Mouse (Mus musculus) colon, adult 2 months (tissue): ENCODE measurements around the gene Gm8024. TPM values are rescaled to one million over a fixed set of nuclear protein-coding genes. Genes with fewer than 3 reads are reported as not detected.

Experiments
- polyA plus RNA-seq: library from polyadenylated mRNA; depleted of rRNA; stranded (reverse); fragments of >200 nt; gene quantifications from 2 replicates; pipeline ENCODE4 v1.2.3, GENCODE M21; 2012; rRNA removed

Gm8024 gene
- not detected in 2 replicates for polyA plus RNA-seq

DNA sequence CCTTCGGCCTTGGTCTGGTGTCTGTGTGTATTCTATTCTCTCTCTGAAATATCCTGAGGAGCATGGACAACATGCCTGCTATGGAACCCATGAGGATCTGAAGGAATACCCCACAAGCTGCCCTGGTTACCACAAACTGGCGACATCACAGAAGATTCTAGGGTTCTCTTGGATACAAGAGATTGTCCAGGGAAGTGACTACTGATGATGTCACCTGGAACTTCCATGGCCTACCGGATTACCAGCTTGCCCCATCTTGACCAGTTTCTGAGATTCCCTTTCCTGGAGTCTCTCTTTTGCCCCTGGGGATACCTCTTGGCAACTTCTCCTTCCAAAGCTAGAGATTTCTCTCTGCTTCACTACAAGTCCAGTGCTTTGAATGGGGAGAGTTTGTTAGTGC lies at the start of gene Gm8024:
Gm8024 (minus strand) TSS at position 101 of the 400 bp plus-strand sequence.

DNA sequence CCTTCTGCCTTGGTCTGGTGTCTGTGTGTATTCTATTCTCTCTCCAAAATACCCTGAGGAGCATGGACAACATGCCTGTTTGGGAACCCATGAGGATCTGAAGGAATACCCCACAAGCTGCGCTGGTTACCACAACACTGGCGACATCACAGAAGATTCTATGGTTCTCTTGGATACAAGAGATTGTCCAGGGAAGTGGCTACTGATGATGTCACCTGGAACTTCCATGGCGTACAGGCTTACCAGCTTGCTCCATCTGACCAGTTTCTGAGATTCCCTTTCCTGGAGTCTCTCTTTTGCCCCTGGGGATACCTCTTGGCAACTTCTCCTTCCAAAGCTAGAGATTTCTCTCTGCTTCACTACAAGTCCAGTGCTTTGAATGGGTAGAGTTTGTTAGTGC lies 21.8 kb downstream of the Gm8024 start, which contains the start of gene Gm8020:
Gm8020 (minus strand) TSS at position 101 of the 400 bp plus-strand sequence.

Other genes with a start within 250 kb of the Gm8024 start
- gene Gm9611, start 226.9 kb downstream of the Gm8024 start, polyA plus RNA-seq = not detected in 2 replicates
- not detected in 2 replicates for gene Gm7995, start 214.1 kb downstream of the Gm8024 start, polyA plus RNA-seq
- not detected in 2 replicates for gene Gm8005, start 84.6 kb downstream of the Gm8024 start, polyA plus RNA-seq
- gene Gm8011, start 60.4 kb downstream of the Gm8024 start, polyA plus RNA-seq = not detected in 2 replicates
- not detected in 2 replicates for gene Gm8020, start 21.9 kb downstream of the Gm8024 start, polyA plus RNA-seq
- not detected in 2 replicates for gene Gm17124, start 75.6 kb upstream of the Gm8024 start, polyA plus RNA-seq
- not detected in 2 replicates for gene Gm3633, start 117.6 kb upstream of the Gm8024 start, polyA plus RNA-seq
- gene Gm10378, start 131.7 kb upstream of the Gm8024 start, polyA plus RNA-seq = not detected in 2 replicates
- gene Gm3015, start 244.5 kb upstream of the Gm8024 start, polyA plus RNA-seq = not detected in 2 replicates